Mouse (Mus musculus): ENCODE results near the gene Dpp6. TPM values are rescaled to one million over a fixed set of nuclear protein-coding genes. Genes with fewer than 3 reads are reported as not detected.
"Not testable (repeated sequence)": the region's sequence is repeated elsewhere in the genome, so short reads cannot be mapped to it uniquely, and the experiment has no call there.

The Dpp6 gene
- polyA plus RNA-seq, 1 experiment from 2014 or later = 0.22 TPM

DNA sequence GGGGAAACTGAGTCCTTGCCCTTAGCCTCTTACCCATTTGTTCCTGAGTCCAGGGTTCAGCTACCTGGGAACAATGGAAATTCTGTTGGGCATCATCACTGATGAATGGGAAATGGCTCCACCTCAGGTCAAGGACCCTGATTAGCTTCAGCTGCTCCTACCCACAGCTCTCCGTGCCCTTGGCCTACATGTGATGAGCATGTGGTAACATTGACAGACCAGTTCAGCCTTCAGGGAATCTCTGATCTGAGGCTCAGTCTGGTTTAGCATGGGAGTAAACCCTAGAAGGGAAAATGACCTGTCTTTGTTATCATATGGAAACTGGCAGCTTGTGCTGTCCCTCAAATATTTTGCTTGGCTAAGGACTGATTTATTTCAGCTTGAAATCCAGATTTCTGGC lies 640.7 kb downstream of the Dpp6 start:
- no peak for ATAC-seq (ENCODE audit: insufficient read depth)
- TF ChIP-seq CTCF (IDR thresholded peaks at IDR 0.05; ENCODE audit: low read depth) = no peak
- Histone ChIP-seq H3K9me3 (ENCODE audit: low read depth, low read length) (no peaks in the 10 kb centered on the region), H3K36me3 (ENCODE audit: insufficient read depth) (no peaks in the 10 kb centered on the region), H3K4me3 (ENCODE audit: low read depth, low read length) (no peak overlapping the region), H3K9ac (no peak overlapping the region), H3K27me3 (ENCODE audit: insufficient read depth, low read length) (no peaks in the 10 kb centered on the region), H3K4me2 (no peak overlapping the region), H3K27ac (ENCODE audit: low read depth) (no peak overlapping the region), H3K4me1 (ENCODE audit: insufficient read depth) (no peaks in the 10 kb centered on the region)
- 34% methylated on average over 1 of the region's 1 CpGs for WGBS
- no peak for DNase-seq

DNA sequence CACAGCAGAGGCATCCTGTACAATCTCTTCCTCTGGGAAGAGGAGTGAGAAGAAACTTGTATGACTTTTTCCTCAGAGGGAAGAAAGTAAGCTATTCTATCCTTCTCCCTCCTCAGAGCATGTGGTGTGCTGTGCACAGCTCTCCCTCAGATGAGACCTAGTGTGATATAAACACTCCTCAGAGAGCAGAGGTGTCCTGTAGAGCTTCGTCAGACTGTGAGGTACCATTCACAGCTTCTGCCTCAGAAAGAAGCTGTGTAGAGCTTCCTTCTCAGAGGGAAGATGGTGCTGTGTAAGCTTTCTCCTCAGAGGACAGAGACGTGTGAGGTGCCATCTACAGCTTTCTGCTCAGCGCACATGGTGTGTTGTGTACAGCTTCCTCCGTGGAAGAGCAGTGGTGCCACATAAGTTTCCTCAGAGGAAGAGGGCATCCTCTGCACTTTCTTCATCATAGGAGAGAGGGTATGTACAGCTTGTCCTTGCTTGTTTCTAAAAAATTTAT lies 658.0 kb downstream of the Dpp6 start:
- WGBS = 73% methylated on average over 4 of the region's 4 CpGs
- Histone ChIP-seq H3K27ac (ENCODE audit: low read depth) (no peak overlapping the region), H3K9me3 (ENCODE audit: low read depth, low read length) (no peaks in the 10 kb centered on the region), H3K4me3 (ENCODE audit: low read depth, low read length) (no peak overlapping the region), H3K27me3 (ENCODE audit: insufficient read depth, low read length) (no peaks in the 10 kb centered on the region), H3K4me1 (ENCODE audit: insufficient read depth) (no peaks in the 10 kb centered on the region), H3K4me2 (no peak overlapping the region), H3K9ac (no peak overlapping the region), H3K36me3 (ENCODE audit: insufficient read depth) (no peaks in the 10 kb centered on the region)
- TF ChIP-seq CTCF (IDR thresholded peaks at IDR 0.05; ENCODE audit: low read depth) = no peak
- DNase-seq (no peak), ATAC-seq (ENCODE audit: insufficient read depth) (no peak)

DNA sequence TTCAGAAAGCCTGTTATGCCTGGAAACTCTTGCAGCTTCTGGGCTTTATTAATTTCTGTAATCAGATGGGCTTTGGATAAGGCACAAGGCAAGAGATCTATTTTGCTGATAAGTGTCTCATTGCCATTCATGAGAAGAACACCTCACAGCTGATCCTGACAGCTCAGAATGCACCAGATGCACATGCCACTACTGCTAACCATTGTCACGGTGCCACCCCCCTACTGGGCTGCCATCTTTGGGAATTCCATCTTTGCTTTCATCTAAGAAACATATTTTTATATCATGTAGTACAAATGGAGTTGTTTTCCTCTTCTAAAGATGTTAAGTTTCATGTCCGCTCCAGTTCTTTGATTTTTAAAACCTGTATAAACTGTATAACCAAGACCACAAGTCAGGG lies 664.7 kb downstream of the Dpp6 start:
- no peaks in the 10 kb centered on the region for H3K9me3 ChIP-seq (ENCODE audit: low read depth, low read length)
- no peaks in the 10 kb centered on the region for H3K36me3 ChIP-seq (ENCODE audit: insufficient read depth)
- H3K27ac ChIP-seq (ENCODE audit: low read depth) = no peak overlapping the region
- no peak overlapping the region for H3K4me2 ChIP-seq
- no peak for ATAC-seq (ENCODE audit: insufficient read depth)
- 76% methylated on average over 2 of the region's 2 CpGs for WGBS
- DNase-seq = no peak
- no peaks in the 10 kb centered on the region for H3K27me3 ChIP-seq (ENCODE audit: insufficient read depth, low read length)
- no peak overlapping the region for H3K9ac ChIP-seq
- H3K4me1 ChIP-seq (ENCODE audit: insufficient read depth) = no peaks in the 10 kb centered on the region
- TF ChIP-seq CTCF (IDR thresholded peaks at IDR 0.05; ENCODE audit: low read depth) = no peak
- no peak overlapping the region for H3K4me3 ChIP-seq (ENCODE audit: low read depth, low read length)

DNA sequence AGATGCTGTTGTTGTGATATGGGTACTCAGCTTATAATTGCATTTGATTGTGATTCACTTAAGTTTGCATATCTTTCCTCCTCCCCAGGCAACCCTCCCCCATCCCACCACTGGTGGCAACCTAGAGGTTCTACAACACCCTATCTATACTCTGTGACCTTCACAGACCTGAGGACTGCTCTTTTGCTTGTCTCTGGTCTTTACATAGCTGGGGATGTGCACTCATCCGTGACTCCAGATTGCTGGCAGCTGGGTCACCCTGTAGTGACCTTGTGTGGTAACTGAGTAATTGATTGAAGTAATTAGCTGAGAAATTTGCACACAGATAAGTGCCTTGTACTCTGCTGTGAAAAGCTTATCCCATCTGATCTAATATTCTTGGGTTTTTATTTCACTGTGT lies 669.1 kb downstream of the Dpp6 start:
- no peaks in the 10 kb centered on the region for H3K27me3 ChIP-seq (ENCODE audit: insufficient read depth, low read length)
- H3K4me1 ChIP-seq (ENCODE audit: insufficient read depth) = no peaks in the 10 kb centered on the region
- DNase-seq = no peak
- no peak for ATAC-seq (ENCODE audit: insufficient read depth)
- H3K9ac ChIP-seq = no peak overlapping the region
- TF ChIP-seq CTCF (IDR thresholded peaks at IDR 0.05; ENCODE audit: low read depth) = no peak
- H3K27ac ChIP-seq (ENCODE audit: low read depth) = no peak overlapping the region
- WGBS = 28% methylated on average over 1 of the region's 1 CpGs
- H3K4me3 ChIP-seq (ENCODE audit: low read depth, low read length) = no peak overlapping the region
- H3K9me3 ChIP-seq (ENCODE audit: low read depth, low read length) = no peaks in the 10 kb centered on the region
- no peaks in the 10 kb centered on the region for H3K36me3 ChIP-seq (ENCODE audit: insufficient read depth)
- no peak overlapping the region for H3K4me2 ChIP-seq

DNA sequence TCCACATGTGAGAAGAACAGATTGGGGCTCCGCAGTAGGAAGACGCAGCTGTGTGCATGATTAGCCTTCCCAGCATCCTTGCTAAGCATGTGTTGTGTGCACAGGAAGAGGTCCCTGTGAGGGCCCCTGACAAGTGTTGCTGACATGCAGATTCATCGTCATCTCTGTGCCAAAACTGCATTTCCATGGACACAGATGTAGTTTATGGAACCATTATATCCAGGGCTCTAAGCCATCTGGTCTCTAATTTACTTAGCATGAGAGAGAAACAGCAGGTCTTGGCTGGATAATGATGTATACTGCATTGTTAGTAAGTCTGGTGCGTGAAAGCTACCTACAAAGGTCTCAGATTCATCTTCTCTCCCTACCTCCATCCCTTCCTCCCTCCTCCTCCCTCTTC lies 673.9 kb downstream of the Dpp6 start:
- 68% methylated on average over 4 of the region's 4 CpGs for WGBS
- no peak overlapping the region for H3K9ac ChIP-seq
- no peak overlapping the region for H3K4me2 ChIP-seq
- ATAC-seq (ENCODE audit: insufficient read depth) (no peak), DNase-seq (no peak)
- no peaks in the 10 kb centered on the region for H3K36me3 ChIP-seq (ENCODE audit: insufficient read depth)
- no peak overlapping the region for H3K27ac ChIP-seq (ENCODE audit: low read depth)
- no peak for TF ChIP-seq CTCF (IDR thresholded peaks at IDR 0.05; ENCODE audit: low read depth)
- H3K9me3 ChIP-seq (ENCODE audit: low read depth, low read length) = no peaks in the 10 kb centered on the region
- no peaks in the 10 kb centered on the region for H3K4me1 ChIP-seq (ENCODE audit: insufficient read depth)
- H3K4me3 ChIP-seq (ENCODE audit: low read depth, low read length) = no peak overlapping the region
- no peaks in the 10 kb centered on the region for H3K27me3 ChIP-seq (ENCODE audit: insufficient read depth, low read length)

DNA sequence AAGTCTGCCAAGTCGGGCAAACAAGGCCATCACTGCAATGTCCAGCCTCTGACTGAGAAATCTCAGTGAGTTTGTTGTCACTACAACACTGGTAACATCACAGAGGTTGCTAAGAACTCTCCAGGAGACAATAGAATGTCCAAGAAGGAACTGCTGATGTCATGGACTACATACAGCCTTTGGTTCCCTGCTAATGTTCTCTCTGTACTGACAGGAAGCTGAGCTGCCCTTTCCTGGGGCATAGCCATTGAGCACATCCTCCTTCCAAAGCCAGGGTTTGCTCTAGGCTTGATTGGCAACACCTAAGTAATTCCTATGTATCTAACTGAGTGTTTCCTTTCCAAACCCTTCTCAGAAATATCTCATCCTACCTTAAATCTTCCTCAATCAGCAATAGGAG lies 684.3 kb downstream of the Dpp6 start, which contains the start of gene Speer4b:
Gene Speer4b, minus strand, starts transcription at position 101 of the 400 bp plus-strand sequence.
- DNase-seq; H3K9ac ChIP-seq; H3K27me3 ChIP-seq (ENCODE audit: insufficient read depth, low read length); H3K4me3 ChIP-seq (ENCODE audit: low read depth, low read length); H3K27ac ChIP-seq (ENCODE audit: low read depth); H3K4me2 ChIP-seq; H3K9me3 ChIP-seq (ENCODE audit: low read depth, low read length); ATAC-seq (ENCODE audit: insufficient read depth); H3K36me3 ChIP-seq (ENCODE audit: insufficient read depth); H3K4me1 ChIP-seq (ENCODE audit: insufficient read depth): not testable (repeated sequence)
- 63% methylated on average over 1 of the region's 1 CpGs for WGBS

DNA sequence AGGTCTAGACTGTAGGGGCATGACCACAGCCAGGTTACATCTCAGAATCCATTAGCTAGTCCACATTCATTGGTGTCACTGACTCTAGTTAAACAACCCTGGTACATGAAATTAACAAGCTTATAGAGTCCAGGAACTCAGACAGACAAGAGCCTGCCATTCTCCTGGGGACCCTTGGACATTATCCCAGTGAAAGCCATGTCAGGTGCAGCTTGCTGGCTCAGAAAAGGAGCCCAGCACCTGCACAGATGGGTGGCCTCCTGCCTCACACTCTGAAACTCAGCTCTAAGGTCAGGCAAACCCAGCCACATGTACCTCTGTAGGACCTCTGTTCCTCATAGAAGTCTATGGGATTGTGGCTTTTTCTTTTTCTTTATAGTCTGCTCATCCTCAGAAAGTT lies 701.7 kb downstream of the Dpp6 start:
- DNase-seq (no peak), ATAC-seq (ENCODE audit: insufficient read depth) (no peak)
- no peaks in the 10 kb centered on the region for H3K4me1 ChIP-seq (ENCODE audit: insufficient read depth)
- no peak overlapping the region for H3K4me3 ChIP-seq (ENCODE audit: low read depth, low read length)
- no peak for TF ChIP-seq CTCF (IDR thresholded peaks at IDR 0.05; ENCODE audit: low read depth)
- no peak overlapping the region for H3K9ac ChIP-seq
- no peaks in the 10 kb centered on the region for H3K27me3 ChIP-seq (ENCODE audit: insufficient read depth, low read length)
- H3K36me3 ChIP-seq (ENCODE audit: insufficient read depth) = no peaks in the 10 kb centered on the region
- no peaks in the 10 kb centered on the region for H3K9me3 ChIP-seq (ENCODE audit: low read depth, low read length)
- no peak overlapping the region for H3K27ac ChIP-seq (ENCODE audit: low read depth)
- H3K4me2 ChIP-seq = no peak overlapping the region

DNA sequence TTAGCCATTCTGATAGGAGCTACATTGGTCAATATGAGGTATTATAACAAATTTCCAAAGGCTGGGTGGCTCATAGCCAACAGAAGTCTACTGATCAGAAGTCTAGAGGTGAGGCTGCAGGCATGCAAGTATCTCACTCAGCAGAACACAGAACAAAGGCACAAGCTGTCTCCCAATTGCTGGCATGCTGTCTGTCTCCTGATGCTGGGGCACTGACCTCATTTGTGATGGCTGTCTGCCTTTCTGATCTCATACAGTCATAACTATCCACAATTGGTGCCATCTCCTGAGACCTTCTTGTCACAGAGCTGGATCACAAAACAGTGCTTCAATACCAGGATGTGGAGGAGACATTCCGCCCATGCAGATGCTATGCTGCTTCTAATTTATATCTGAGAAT lies 709.9 kb downstream of the Dpp6 start:
- no peak for TF ChIP-seq CTCF (IDR thresholded peaks at IDR 0.05; ENCODE audit: low read depth)
- Histone ChIP-seq H3K9me3 (ENCODE audit: low read depth, low read length) (no peaks in the 10 kb centered on the region), H3K4me1 (ENCODE audit: insufficient read depth) (no peaks in the 10 kb centered on the region), H3K9ac (no peak overlapping the region), H3K4me3 (ENCODE audit: low read depth, low read length) (no peak overlapping the region), H3K4me2 (no peak overlapping the region), H3K36me3 (ENCODE audit: insufficient read depth) (no peaks in the 10 kb centered on the region), H3K27me3 (ENCODE audit: insufficient read depth, low read length) (no peaks in the 10 kb centered on the region), H3K27ac (ENCODE audit: low read depth) (no peak overlapping the region)
- ATAC-seq (ENCODE audit: insufficient read depth) (no peak), DNase-seq (no peak)
- 65% methylated on average over 1 of the region's 1 CpGs for WGBS
